Mouse (Mus musculus) megakaryocyte, embryonic 14.5 days (primary cell): ENCODE measurements around the gene Rab3gap2. TPM values are rescaled to one million over a fixed set of nuclear protein-coding genes. Genes with fewer than 3 reads are reported as not detected.

Source experiments
- H3K27me3 ChIP-seq: replicated peaks from 2 replicates; pipeline ENCODE3; 2012; ENCODE audit warnings: inconsistent platforms
- H3K36me3 ChIP-seq: replicated peaks from 2 replicates; pipeline ENCODE3; 2012; ENCODE audit warnings: low read length, inconsistent platforms, mixed read lengths
- H3K4me1 ChIP-seq: 2 replicates; pipeline ENCODE4 v1.6.1; 2012; ENCODE audit warnings: inconsistent platforms
- H3K4me3 ChIP-seq: replicated peaks from 2 replicates; pipeline ENCODE3; 2012; ENCODE audit warnings: moderate library complexity, mild to moderate bottlenecking, inconsistent platforms
- H3K9me3 ChIP-seq: 2 replicates; pipeline ENCODE4 v1.6.1; 2012; ENCODE audit warnings: inconsistent platforms
- FLI1 ChIP-seq: IDR thresholded peaks from 2 replicates; pipeline ENCODE4 v1.6.1; 2012; ENCODE audit warnings: low read length, inconsistent platforms, mixed read lengths
- GATA1 ChIP-seq: IDR thresholded peaks from 3 replicates; pipeline ENCODE4 v1.6.1; 2012; ENCODE audit warnings: mixed read lengths, low read length, inconsistent platforms, borderline replicate concordance
- polyA plus RNA-seq: library from polyadenylated mRNA; stranded (reverse); fragments of >175 nt; gene quantifications from 2 replicates; pipeline ENCODE4 v1.2.3, GENCODE M21; 2012; ENCODE audit warnings: low replicate concordance; ENCODE audit not compliant: insufficient read depth

Rab3gap2 gene
- polyA plus RNA-seq, 1 experiment, result 11.3 TPM

DNA sequence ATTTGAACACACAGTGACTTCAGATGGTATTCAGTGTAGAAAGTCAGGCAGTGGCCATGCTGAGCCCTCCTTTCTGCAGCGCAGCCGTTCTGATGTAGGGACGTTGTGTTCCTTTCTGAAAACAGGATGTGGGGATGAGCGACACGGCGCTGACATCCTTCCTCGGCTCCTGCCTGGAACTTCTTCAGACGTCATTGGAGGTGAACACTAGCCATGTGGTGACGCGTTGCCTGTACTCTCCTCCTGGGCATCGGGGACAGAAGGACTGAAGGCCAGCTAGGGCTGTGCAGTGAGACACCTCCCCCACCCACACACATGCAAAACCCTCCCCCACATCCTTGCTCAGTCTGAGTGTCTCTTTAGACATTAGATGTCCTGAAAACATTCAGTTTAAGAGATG lies 73.1 kb downstream of the Rab3gap2 start:
- H3K4me3 ChIP-seq, result no peak overlapping the region
- no peaks in the 10 kb centered on the region for H3K27me3 ChIP-seq
- peaks cover 5% of the 10 kb centered on the region for H3K4me1 ChIP-seq
- TF ChIP-seq GATA1 (no peak), FLI1 (no peak)
- peaks cover 97% of the 10 kb centered on the region for H3K36me3 ChIP-seq
- 0 out of 2 replicates have a peak, but pooled peaks cover 3% of the 10 kb centered on the region for H3K9me3 ChIP-seq

DNA sequence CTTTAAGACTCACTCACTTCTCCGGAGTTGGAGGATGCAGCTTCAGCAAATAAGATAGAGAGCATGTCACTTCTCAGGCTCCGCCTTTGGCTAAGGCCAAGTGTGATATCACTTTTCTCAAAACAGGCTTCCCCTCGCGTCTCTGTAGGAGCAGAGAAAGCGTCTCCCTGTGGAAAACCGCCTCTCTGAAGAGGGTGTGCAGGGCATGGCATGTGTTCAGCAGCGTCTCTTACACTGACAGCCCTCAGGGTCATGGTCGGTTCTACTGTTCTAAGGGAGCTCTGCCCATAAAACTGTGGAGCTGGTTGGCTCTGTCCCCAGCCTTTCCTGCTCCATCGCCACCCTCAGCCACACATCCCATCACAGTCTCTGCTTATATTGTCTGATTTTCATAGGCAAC lies 75.4 kb downstream of the Rab3gap2 start:
- H3K27me3 ChIP-seq, result no peaks in the 10 kb centered on the region
- H3K9me3 ChIP-seq, result no peaks in the 10 kb centered on the region
- no peak overlapping the region for H3K4me3 ChIP-seq
- no peak for TF ChIP-seq FLI1
- no peak for TF ChIP-seq GATA1
- H3K4me1 ChIP-seq, result peaks cover 5% of the 10 kb centered on the region
- peaks cover 99% of the 10 kb centered on the region for H3K36me3 ChIP-seq

DNA sequence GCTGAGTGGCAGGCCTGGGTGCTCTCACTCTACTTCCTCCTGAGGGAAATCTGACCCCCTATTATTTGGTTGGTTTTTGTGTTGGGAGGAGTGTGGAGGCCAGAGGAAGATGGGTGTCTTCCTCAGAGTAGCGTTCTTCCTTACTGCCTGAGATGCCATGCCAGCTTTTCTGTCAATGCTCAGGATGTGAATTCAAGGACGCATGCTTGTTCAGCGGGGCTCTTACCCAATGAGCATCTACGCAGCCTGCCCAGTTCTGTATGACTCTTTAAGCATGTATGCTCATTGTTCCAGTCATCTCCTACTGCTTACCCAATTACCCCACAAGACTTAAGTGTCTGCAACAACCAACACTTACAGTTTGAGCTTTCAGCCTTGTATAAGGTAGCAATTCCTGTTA lies 76.7 kb downstream of the Rab3gap2 start:
- peaks cover 100% of the 10 kb centered on the region for H3K36me3 ChIP-seq
- H3K4me1 ChIP-seq, result peaks cover 5% of the 10 kb centered on the region
- no peaks in the 10 kb centered on the region for H3K9me3 ChIP-seq
- no peak overlapping the region for H3K4me3 ChIP-seq
- H3K27me3 ChIP-seq, result no peaks in the 10 kb centered on the region
- TF ChIP-seq GATA1 (no peak), FLI1 (no peak)

DNA sequence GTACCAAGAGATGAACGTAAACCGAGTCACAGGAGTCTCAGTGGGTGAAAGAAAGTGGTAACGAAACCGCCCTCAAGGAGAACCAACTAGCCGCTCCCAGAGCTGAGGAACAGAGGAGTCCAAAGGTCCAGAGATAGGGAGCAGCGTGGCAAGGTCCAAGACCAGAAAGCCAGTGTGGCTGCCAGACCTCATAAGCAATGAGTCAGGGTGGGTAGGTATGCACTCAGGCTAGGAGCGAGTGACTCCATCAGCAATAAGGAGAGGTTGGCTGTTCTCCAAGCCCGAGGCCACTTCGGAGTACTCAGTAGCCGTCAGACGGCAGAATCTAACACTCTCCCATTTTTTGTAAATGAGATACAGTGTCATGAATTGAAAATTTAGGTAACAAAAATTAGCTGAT lies 78.9 kb downstream of the Rab3gap2 start:
- Histone ChIP-seq H3K36me3 (peaks cover 99% of the 10 kb centered on the region), H3K27me3 (no peaks in the 10 kb centered on the region), H3K4me1 (no peaks in the 10 kb centered on the region; the same call in 1 of the 2 replicates), H3K4me3 (no peak overlapping the region), H3K9me3 (no peaks in the 10 kb centered on the region)
- TF ChIP-seq FLI1 (no peak), GATA1 (no peak)

DNA sequence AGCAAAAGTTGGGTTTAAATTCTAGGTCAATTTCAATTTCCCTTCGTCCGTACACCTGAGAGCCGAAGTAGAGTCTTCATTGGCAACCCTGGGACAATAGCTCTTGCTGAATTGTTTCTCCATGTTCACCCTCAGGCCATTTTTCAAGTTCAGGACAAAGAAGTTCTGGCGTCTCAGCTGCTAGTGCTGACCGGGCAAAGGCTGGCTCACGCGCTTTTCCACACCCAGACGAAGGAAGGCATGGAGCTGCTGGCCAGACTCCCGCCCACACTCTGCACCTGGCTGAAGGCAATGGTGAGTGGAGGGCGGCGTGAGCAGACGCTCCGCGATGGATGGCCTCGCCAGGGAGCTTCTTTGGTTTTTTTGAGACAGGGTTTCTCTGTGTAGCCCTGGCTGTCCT lies 79.3 kb downstream of the Rab3gap2 start:
- TF ChIP-seq GATA1 (no peak), FLI1 (no peak)
- Histone ChIP-seq H3K36me3 (peaks cover 99% of the 10 kb centered on the region), H3K27me3 (no peaks in the 10 kb centered on the region), H3K4me1 (no peaks in the 10 kb centered on the region; the same call in 1 of the 2 replicates), H3K4me3 (no peak overlapping the region), H3K9me3 (no peaks in the 10 kb centered on the region)

DNA sequence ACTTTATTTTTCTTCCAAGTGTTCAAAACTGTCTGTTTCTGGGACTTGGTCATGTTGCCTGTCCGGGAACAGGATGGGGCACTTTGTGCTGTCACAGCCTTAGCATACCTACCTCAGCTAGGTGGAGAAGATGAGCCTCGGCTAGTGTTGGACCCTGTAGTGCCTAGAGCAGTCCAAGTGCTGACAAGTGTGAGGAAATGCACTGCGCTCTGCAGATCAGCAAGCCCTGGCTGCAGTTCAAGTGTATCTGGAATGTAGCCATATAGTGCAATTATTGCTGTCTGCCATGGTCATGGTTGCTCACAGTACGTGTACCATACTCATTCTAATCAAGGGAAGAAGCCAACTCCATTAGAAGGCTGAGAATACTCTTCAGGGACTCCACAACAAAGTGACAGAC lies 80.8 kb downstream of the Rab3gap2 start:
- TF ChIP-seq FLI1 (no peak), GATA1 (no peak)
- Histone ChIP-seq H3K36me3 (peaks cover 97% of the 10 kb centered on the region), H3K4me3 (no peak overlapping the region), H3K9me3 (no peaks in the 10 kb centered on the region), H3K4me1 (no peaks in the 10 kb centered on the region; the same call in 1 of the 2 replicates), H3K27me3 (no peaks in the 10 kb centered on the region)

DNA sequence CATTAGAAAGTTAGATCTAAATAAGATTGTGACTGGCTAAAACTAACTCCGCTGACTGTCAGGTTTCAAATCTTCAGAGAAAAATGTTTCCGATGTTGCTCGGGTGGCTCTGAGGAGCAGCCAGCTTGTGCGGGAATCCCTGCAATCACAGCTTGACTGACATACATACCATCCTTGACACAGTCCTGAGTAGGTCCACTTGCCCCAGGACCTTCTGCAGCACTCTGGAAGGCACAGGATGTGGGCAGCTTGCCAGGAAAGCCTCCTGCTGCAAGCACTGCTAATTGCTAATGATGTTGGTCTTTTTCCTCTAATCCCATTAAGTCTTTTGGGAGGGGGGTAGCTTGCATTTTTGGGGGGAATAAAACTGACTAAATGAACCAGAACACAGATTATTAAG lies 81.3 kb downstream of the Rab3gap2 start:
- Histone ChIP-seq H3K36me3 (peaks cover 97% of the 10 kb centered on the region), H3K4me1 (no peaks in the 10 kb centered on the region; the same call in 1 of the 2 replicates)

DNA sequence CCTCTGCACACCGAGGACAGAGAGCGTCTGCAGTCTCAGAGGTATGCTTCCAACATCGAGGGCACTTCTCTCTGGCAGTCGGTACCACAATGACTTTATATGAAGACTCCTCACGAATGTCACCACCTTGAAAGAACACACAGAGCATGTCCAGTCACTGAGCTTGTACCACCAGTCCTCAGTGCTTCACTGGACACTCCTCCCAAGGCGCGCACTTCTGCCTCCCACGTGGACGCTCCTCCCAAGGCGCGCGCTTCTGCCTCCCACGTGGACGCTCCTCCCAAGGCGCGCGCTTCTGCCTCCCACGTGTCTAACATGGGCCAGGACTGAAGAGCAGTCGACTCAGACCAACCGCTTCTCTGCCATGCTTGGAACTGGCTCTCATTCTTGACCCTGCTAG lies 83.1 kb downstream of the Rab3gap2 start:
- Histone ChIP-seq H3K36me3 (peaks cover 97% of the 10 kb centered on the region), H3K4me3 (no peak overlapping the region), H3K27me3 (no peaks in the 10 kb centered on the region), H3K9me3 (no peaks in the 10 kb centered on the region), H3K4me1 (no peaks in the 10 kb centered on the region; the same call in 1 of the 2 replicates)
- no peak for TF ChIP-seq FLI1

More for the DNA sequence above, 81.3 kb downstream of the Rab3gap2 start:
- no peak for TF ChIP-seq FLI1
- TF ChIP-seq GATA1, result no peak
- Histone ChIP-seq H3K9me3 (no peaks in the 10 kb centered on the region), H3K27me3 (no peaks in the 10 kb centered on the region), H3K4me3 (no peak overlapping the region)

DNA sequence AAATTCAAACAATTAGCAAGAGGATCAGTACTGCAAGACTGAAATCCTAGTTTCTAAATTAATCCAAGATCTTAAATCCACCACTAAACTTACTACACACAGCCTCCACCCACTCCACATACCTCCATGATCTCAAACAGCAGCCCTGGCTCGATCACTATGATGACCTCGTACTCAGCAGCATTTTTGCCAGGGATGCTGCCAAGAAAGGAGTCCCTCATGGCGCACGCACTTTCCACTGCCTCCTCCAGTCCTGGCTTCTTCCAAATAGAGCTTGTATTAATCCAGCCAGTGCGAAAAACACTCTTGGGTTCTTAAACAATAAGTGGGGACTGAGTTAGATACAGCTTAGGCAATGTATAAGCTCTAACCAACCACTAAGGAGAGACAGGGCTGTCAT lies 85.3 kb downstream of the Rab3gap2 start:
- Histone ChIP-seq H3K36me3 (peaks cover 97% of the 10 kb centered on the region), H3K27me3 (no peaks in the 10 kb centered on the region), H3K4me3 (no peak overlapping the region), H3K9me3 (no peaks in the 10 kb centered on the region), H3K4me1 (no peaks in the 10 kb centered on the region; the same call in 1 of the 2 replicates)
- TF ChIP-seq GATA1, result no peak
- TF ChIP-seq FLI1, result no peak

DNA sequence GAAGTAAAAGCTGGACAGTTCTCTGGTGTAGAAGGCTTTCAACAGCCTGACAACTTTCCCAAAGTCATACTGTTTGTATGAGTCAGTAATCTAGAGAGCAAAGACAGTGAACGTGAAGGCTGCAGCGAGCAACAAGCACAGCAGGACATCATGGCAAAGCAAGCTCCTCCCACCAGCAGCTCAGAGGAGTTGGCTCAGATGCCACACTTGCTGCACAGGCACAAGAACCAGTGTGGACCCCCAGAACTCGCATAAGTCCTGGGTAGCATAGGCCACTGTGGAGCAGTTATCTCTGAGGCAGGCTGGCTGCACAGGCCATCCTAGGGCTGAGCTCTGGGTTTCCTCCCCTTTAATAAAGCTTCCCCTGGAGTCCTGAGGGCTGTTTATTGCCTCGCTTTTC lies 87.4 kb downstream of the Rab3gap2 start:
- no peaks in the 10 kb centered on the region for H3K27me3 ChIP-seq
- no peak overlapping the region for H3K4me3 ChIP-seq
- no peaks in the 10 kb centered on the region for H3K9me3 ChIP-seq
- TF ChIP-seq GATA1 (no peak), FLI1 (no peak)
- H3K4me1 ChIP-seq, result no peaks in the 10 kb centered on the region
- peaks cover 97% of the 10 kb centered on the region for H3K36me3 ChIP-seq
